Mouse (Mus musculus) heart, postnatal 0 days (tissue): ENCODE measurements around the gene Nup98. TPM values are rescaled to one million over a fixed set of nuclear protein-coding genes. Genes with fewer than 3 reads are reported as not detected.

ENCODE experiments used
- ATAC-seq: fragments of 200-750 bp; cut with Nextera tagmentation; 2 replicates; pipeline ENCODE4 v1.8.0; 2017; ENCODE audit warnings: low read depth, moderate number of reproducible peaks, moderate library complexity; ENCODE audit not compliant: insufficient read depth
- DNase-seq: peaks from one replicate; pipeline ENCODE4 v3.0.0-alpha.2; 2016; ENCODE audit warnings: low spot score
- H3K27ac ChIP-seq: fragments of 300-500 bp; sonication (generic); 2 replicates; pipeline ENCODE4 v1.5.1; 2014; ENCODE audit warnings: low read depth, mild to moderate bottlenecking
- H3K27me3 ChIP-seq: fragments of 300-500 bp; sonication (generic); 2 replicates; pipeline ENCODE4 v1.6.1; 2014; ENCODE audit warnings: low read length, mixed read lengths; ENCODE audit not compliant: control insufficient read depth, insufficient read depth
- H3K36me3 ChIP-seq: fragments of 300-500 bp; sonication (generic); replicated peaks from 2 replicates; pipeline ENCODE4 v1.6.1; 2014; ENCODE audit warnings: low read length, mixed read lengths; ENCODE audit not compliant: control insufficient read depth, insufficient read depth
- H3K4me1 ChIP-seq: fragments of 300-500 bp; sonication (generic); 2 replicates; pipeline ENCODE4 v1.6.1; 2014; ENCODE audit warnings: antibody characterized with exemption; ENCODE audit not compliant: control insufficient read depth, insufficient read depth
- H3K4me2 ChIP-seq: fragments of 300-500 bp; sonication (generic); 2 replicates; pipeline ENCODE4 v1.6.1; 2014; ENCODE audit warnings: low read depth, mild to moderate bottlenecking, low read length, moderate library complexity
- H3K4me3 ChIP-seq: fragments of 300-500 bp; sonication (generic); 2 replicates; pipeline ENCODE4 v1.5.1; 2014; ENCODE audit warnings: low read depth, low read length
- H3K9ac ChIP-seq: fragments of 300-500 bp; sonication (generic); replicated peaks from 2 replicates; pipeline ENCODE4 v1.6.1; 2014; ENCODE audit warnings: low read depth, low read length, mixed read lengths
- H3K9me3 ChIP-seq: fragments of 300-500 bp; sonication (generic); replicated peaks from 2 replicates; pipeline ENCODE4 v1.6.1; 2016; ENCODE audit warnings: low read length; ENCODE audit not compliant: control insufficient read depth
- CTCF ChIP-seq: IDR thresholded peaks from 2 replicates; pipeline ENCODE4 v1.5.1; 2016; ENCODE audit warnings: antibody characterized with exemption, control low read depth, low read depth
- EP300 ChIP-seq: IDR thresholded peaks from 2 replicates; pipeline ENCODE4 v1.6.1; 2016; ENCODE audit warnings: antibody characterized with exemption, low read depth
- WGBS: fragments of 180-500 bp; shearing (Covaris S2); extraction: QIAGEN DNeasy Blood & Tissue Kit; methylation state at CpG from one replicate; pipeline ENCODE4 v1.1.7; 2014; 5-methylcytosine and 5-hydroxymethylcytosine counted together
- polyA plus RNA-seq: library from polyadenylated mRNA; unstranded; fragments of >200 nt; fragmentation: Nextera tagmentation; extraction: Ambion mirVana; gene quantifications from 2 replicates; pipeline ENCODE4 v1.2.1, GENCODE M21; 2015
- total RNA-seq: library from RNA; depleted of rRNA; stranded (reverse); fragments of >200 nt; gene quantifications from 2 replicates; pipeline ENCODE4 v1.2.3, GENCODE M21; 2014; ENCODE audit warnings: low replicate concordance

Nup98 gene
- total and polyA plus RNA-seq, 2 experiments from 2014 or later = 12.2 to 28.0 TPM

DNA sequence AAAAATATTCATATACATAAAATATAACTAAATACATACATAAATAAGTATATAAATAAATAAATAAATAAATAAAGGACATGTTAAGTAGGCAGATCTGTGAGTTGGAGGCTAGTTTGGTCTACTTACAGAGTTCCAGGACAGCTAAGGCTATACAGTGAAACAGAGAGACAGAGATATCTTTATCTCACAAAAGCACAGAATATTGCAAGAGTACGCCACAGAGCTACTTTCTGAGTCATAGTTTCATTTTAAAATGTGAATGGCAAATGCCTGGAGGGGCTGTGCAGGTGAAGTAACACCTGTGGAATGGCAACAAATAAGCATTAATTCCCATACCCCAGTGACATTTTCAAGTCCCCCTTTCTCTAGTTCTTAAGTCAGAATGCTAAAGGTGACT, 43.7 kb upstream of the Nup98 start:
- TF ChIP-seq EP300 (no peak), CTCF (no peak)

GRCm38 (mm10) chr7:102250631-102251214, 40.7 kb upstream of the Nup98 start:
- ATAC-seq = peak; percentile 81
- no peak; the same call in 1 of the 2 replicates for TF ChIP-seq EP300
- peak; percentile 77 for TF ChIP-seq CTCF
- Histone ChIP-seq H3K4me1 (peaks cover 28% of the 10 kb centered on the region), H3K36me3 (no peaks in the 10 kb centered on the region), H3K27me3 (no peaks in the 10 kb centered on the region), H3K4me3 (peak overlapping the region; percentile 93), H3K9ac (peak overlapping the region; percentile 88), H3K9me3 (no peaks in the 10 kb centered on the region), H3K4me2 (peak overlapping the region; percentile 81), H3K27ac (peak overlapping the region; percentile 97)
- 1% methylated on average over 33 of the region's 33 CpGs for WGBS
- peak; percentile 72 for DNase-seq

More for the DNA sequence above, 43.7 kb upstream of the Nup98 start:
- no peaks in the 10 kb centered on the region for H3K36me3 ChIP-seq
- no peak overlapping the region for H3K4me2 ChIP-seq
- 80% methylated on average over 1 of the region's 1 CpGs for WGBS
- 0 out of 2 replicates have a peak, but pooled peaks cover under 1% of the 10 kb centered on the region for H3K4me1 ChIP-seq
- H3K4me3 ChIP-seq = no peak overlapping the region
- no peak for DNase-seq
- H3K27ac ChIP-seq = no peak overlapping the region
- ATAC-seq = no peak
- peaks cover 3% of the 10 kb centered on the region; the same call in 1 of the 2 replicates for H3K27me3 ChIP-seq
- no peaks in the 10 kb centered on the region for H3K9me3 ChIP-seq
- no peak overlapping the region for H3K9ac ChIP-seq

- H3K27ac ChIP-seq = peak overlapping the region; percentile 97
- H3K27me3 ChIP-seq = no peaks in the 10 kb centered on the region
- H3K9ac ChIP-seq = peak overlapping the region; percentile 88
- ATAC-seq (peak; percentile 81), DNase-seq (peak; percentile 66)
- H3K9me3 ChIP-seq = no peaks in the 10 kb centered on the region
- H3K4me2 ChIP-seq = peak overlapping the region; percentile 81
- peaks cover 35% of the 10 kb centered on the region for H3K4me1 ChIP-seq
- 0 out of 2 replicates have a peak, but pooled peaks have one; percentile 8 for TF ChIP-seq EP300
- TF ChIP-seq CTCF = no peak
- H3K4me3 ChIP-seq = peak overlapping the region; percentile 93
- H3K36me3 ChIP-seq = no peaks in the 10 kb centered on the region
- WGBS = under 1% methylated on average over 38 of the region's 49 CpGs
Observed at GRCm38 (mm10) chr7:102249896-102250630, 40.1 kb upstream of the Nup98 start.

- under 1% methylated on average over 23 of the region's 23 CpGs for WGBS
- H3K27ac ChIP-seq = peak overlapping the region; percentile 97
- peaks cover 39% of the 10 kb centered on the region for H3K4me1 ChIP-seq
- TF ChIP-seq CTCF (no peak), EP300 (no peak)
- H3K9ac ChIP-seq = peak overlapping the region; percentile 88
- no peaks in the 10 kb centered on the region for H3K9me3 ChIP-seq
- no peaks in the 10 kb centered on the region for H3K27me3 ChIP-seq
- H3K36me3 ChIP-seq = no peaks in the 10 kb centered on the region
- peak overlapping the region; percentile 81 for H3K4me2 ChIP-seq
- ATAC-seq (peak; percentile 16), DNase-seq (no peak)
- peak overlapping the region; percentile 93 for H3K4me3 ChIP-seq
Observed at GRCm38 (mm10) chr7:102249531-102249895, 39.5 kb upstream of the Nup98 start.

DNA sequence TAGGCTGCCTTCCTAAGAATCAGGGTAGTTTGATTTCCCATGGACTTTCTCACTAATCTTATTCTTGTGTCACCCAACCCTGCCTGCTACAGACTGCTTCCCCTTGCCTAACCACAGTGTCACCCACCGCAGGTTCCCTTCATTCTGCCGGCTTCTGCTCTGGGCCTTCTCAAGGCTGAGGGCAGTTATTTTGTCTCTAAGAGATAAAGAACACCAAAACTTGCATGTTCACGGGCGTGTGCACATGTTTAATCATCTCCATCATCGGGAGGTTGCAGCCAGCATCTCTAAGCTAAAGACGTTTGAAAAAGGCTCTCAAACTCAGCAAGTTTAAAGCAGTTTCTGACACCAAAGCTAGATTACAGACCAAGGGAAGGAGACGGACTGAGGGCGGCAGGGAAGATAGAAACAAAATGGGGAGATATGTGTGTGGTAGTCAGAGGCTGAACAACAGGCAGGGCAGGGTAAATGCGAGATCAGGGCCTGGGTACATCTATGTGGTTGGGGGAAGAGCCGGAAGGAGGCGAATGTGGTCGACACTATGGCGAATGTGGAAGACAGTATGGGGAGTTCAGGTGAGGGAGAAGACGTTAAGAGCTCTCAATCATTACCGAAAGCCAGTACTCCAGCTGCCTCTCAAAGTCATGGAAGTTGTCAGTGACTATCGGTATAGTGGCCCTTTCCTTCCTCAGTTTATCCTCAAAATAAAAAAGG, 38.9 kb upstream of the Nup98 start:
- DNase-seq (no peak), ATAC-seq (no peak)
- Histone ChIP-seq H3K36me3 (no peaks in the 10 kb centered on the region), H3K9ac (peak overlapping the region; percentile 88), H3K9me3 (no peaks in the 10 kb centered on the region), H3K27ac (peak overlapping the region; percentile 97), H3K4me2 (peak overlapping the region; percentile 81), H3K4me3 (peak overlapping the region; percentile 93), H3K4me1 (peaks cover 46% of the 10 kb centered on the region), H3K27me3 (no peaks in the 10 kb centered on the region)
- TF ChIP-seq EP300 = no peak
- TF ChIP-seq CTCF = no peak
- WGBS = 15% methylated on average over 16 of the region's 16 CpGs
